Mouse (Mus musculus) liver, embryonic 13.5 days (tissue): ENCODE measurements around the gene Mettl7a2. TPM values are rescaled to one million over a fixed set of nuclear protein-coding genes. Genes with fewer than 3 reads are reported as not detected.
"Not testable (repeated sequence)": the region's sequence is repeated elsewhere in the genome, so short reads cannot be mapped to it uniquely, and the experiment has no call there.

Experiments
- ATAC-seq: fragments of 200-750 bp; cut with Nextera tagmentation; 2 replicates; pipeline ENCODE4 v1.8.0; 2017; ENCODE audit warnings: low read depth, mild to moderate bottlenecking, moderate number of reproducible peaks, moderate library complexity
- DNase-seq: peaks from one replicate; pipeline ENCODE4 v3.0.0; 2022
- H3K27ac ChIP-seq: fragments of 300-500 bp; sonication (generic); 2 replicates; pipeline ENCODE4 v1.5.1; 2015; ENCODE audit warnings: moderate library complexity, mild to moderate bottlenecking, inconsistent platforms
- H3K27me3 ChIP-seq: fragments of 300-500 bp; sonication (generic); 2 replicates; pipeline ENCODE4 v1.6.1; 2015; ENCODE audit warnings: mild to moderate bottlenecking, inconsistent platforms
- H3K36me3 ChIP-seq: fragments of 300-500 bp; sonication (generic); 2 replicates; pipeline ENCODE4 v1.6.1; 2015; ENCODE audit warnings: mild to moderate bottlenecking, inconsistent platforms
- H3K4me1 ChIP-seq: fragments of 300-500 bp; sonication (generic); replicated peaks from 2 replicates; pipeline ENCODE4 v1.6.1; 2015; ENCODE audit warnings: inconsistent platforms
- H3K4me2 ChIP-seq: fragments of 300-500 bp; sonication (generic); 2 replicates; pipeline ENCODE4 v1.6.1; 2015; ENCODE audit warnings: inconsistent platforms, mild to moderate bottlenecking, moderate library complexity
- H3K4me3 ChIP-seq: fragments of 300-500 bp; sonication (generic); replicated peaks from 2 replicates; pipeline ENCODE4 v1.5.1; 2015; ENCODE audit warnings: mild to moderate bottlenecking, inconsistent platforms
- H3K9ac ChIP-seq: fragments of 300-500 bp; sonication (generic); 2 replicates; pipeline ENCODE4 v1.6.1; 2015; ENCODE audit warnings: mild to moderate bottlenecking, inconsistent platforms
- H3K9me3 ChIP-seq: fragments of 300-500 bp; sonication (generic); replicated peaks from 2 replicates; pipeline ENCODE4 v1.6.1; 2016; ENCODE audit warnings: inconsistent platforms
- WGBS: fragments of 180-500 bp; shearing (Covaris S2); methylation state at CpG from one replicate; pipeline ENCODE4 v1.1.7; 2015; ENCODE audit not compliant: insufficient replicate concordance; 5-methylcytosine and 5-hydroxymethylcytosine counted together
- polyA plus RNA-seq: library from polyadenylated mRNA; unstranded; fragments of >200 nt; fragmentation: Nextera tagmentation; extraction: Ambion mirVana; gene quantifications from 2 replicates; pipeline ENCODE4 v1.2.1, GENCODE M21; 2015

Mettl7a2 gene
- polyA plus RNA-seq, 1 experiment from 2014 or later = not detected

- ATAC-seq, DNase-seq, H3K27ac ChIP-seq, H3K9me3 ChIP-seq, H3K4me3 ChIP-seq, H3K9ac ChIP-seq, H3K36me3 ChIP-seq, H3K27me3 ChIP-seq, H3K4me2 ChIP-seq, H3K4me1 ChIP-seq: not testable (repeated sequence)
- 71% methylated on average over 5 of the region's 5 CpGs for WGBS
These were observed 11.6 kb upstream of the Mettl7a2 start for GRCm38 (mm10) chr15:100341314-100341980.

- no peak overlapping the region for H3K4me2 ChIP-seq
- no peaks in the 10 kb centered on the region for H3K36me3 ChIP-seq
- no peak overlapping the region for H3K4me3 ChIP-seq
- no peak overlapping the region for H3K9ac ChIP-seq
- H3K27me3 ChIP-seq = no peaks in the 10 kb centered on the region
- DNase-seq (no peak), ATAC-seq (no peak)
- H3K27ac ChIP-seq = no peak overlapping the region
- peaks cover 15% of the 10 kb centered on the region; the same call in 1 of the 2 replicates for H3K4me1 ChIP-seq
- no peaks in the 10 kb centered on the region for H3K9me3 ChIP-seq
These were observed 7.5 kb upstream of the Mettl7a2 start for GRCm38 (mm10) chr15:100345484-100345883.

- no peak for DNase-seq
- H3K36me3 ChIP-seq = no peaks in the 10 kb centered on the region
- peak; percentile 76 for ATAC-seq
- H3K9ac ChIP-seq = no peak overlapping the region
- H3K9me3 ChIP-seq = no peaks in the 10 kb centered on the region
- 55% methylated on average over 14 of the region's 14 CpGs for WGBS
- peaks cover 15% of the 10 kb centered on the region; the same call in 1 of the 2 replicates for H3K4me1 ChIP-seq
- H3K4me3 ChIP-seq = no peak overlapping the region
- H3K27me3 ChIP-seq = no peaks in the 10 kb centered on the region
- peak overlapping the region; percentile 29; the same call in 1 of the 2 replicates for H3K27ac ChIP-seq
- no peak overlapping the region for H3K4me2 ChIP-seq
These were observed 6.2 kb upstream of the Mettl7a2 start for GRCm38 (mm10) chr15:100346761-100347160.

- DNase-seq = no peak
- peaks cover 15% of the 10 kb centered on the region; the same call in 1 of the 2 replicates for H3K4me1 ChIP-seq
- WGBS = 43% methylated on average over 2 of the region's 2 CpGs
- no peaks in the 10 kb centered on the region for H3K27me3 ChIP-seq
- ATAC-seq = 0 out of 2 replicates have a peak, but pooled peaks have one; percentile 20
- H3K9ac ChIP-seq = no peak overlapping the region
- no peaks in the 10 kb centered on the region for H3K9me3 ChIP-seq
- H3K4me3 ChIP-seq = no peak overlapping the region
- H3K4me2 ChIP-seq = no peak overlapping the region
- no peak overlapping the region for H3K27ac ChIP-seq
- no peaks in the 10 kb centered on the region for H3K36me3 ChIP-seq
These were observed 3.5 kb upstream of the Mettl7a2 start for GRCm38 (mm10) chr15:100349496-100349895.

- H3K9ac ChIP-seq = no peak overlapping the region
- H3K4me3 ChIP-seq = no peak overlapping the region
- DNase-seq (no peak), ATAC-seq (no peak)
- no peaks in the 10 kb centered on the region for H3K9me3 ChIP-seq
- H3K27ac ChIP-seq = no peak overlapping the region
- WGBS = 58% methylated on average over 6 of the region's 6 CpGs
- 0 out of 2 replicates have a peak, but pooled peaks cover 8% of the 10 kb centered on the region for H3K4me1 ChIP-seq
- no peak overlapping the region for H3K4me2 ChIP-seq
- H3K36me3 ChIP-seq = no peaks in the 10 kb centered on the region
- no peaks in the 10 kb centered on the region for H3K27me3 ChIP-seq
These were observed 1.4 kb upstream of the Mettl7a2 start for GRCm38 (mm10) chr15:100351501-100352060.

GRCm38 (mm10) chr15:100353399-100353798, 399 bp downstream of the Mettl7a2 start:
- not testable (repeated sequence) for H3K27ac ChIP-seq, H3K9me3 ChIP-seq, H3K9ac ChIP-seq, H3K4me3 ChIP-seq, H3K4me2 ChIP-seq, H3K27me3 ChIP-seq, H3K4me1 ChIP-seq, DNase-seq, H3K36me3 ChIP-seq, ATAC-seq
- 86% methylated on average over 19 of the region's 22 CpGs for WGBS

- no peaks in the 10 kb centered on the region for H3K9me3 ChIP-seq
- no peak for ATAC-seq
These were observed 2.9 kb downstream of the Mettl7a2 start for GRCm38 (mm10) chr15:100355876-100356275.

GRCm38 (mm10) chr15:100364242-100364641, 11.2 kb downstream of the Mettl7a2 start, which contains the start of gene Higd1c:
Gene Higd1c, plus strand, starts transcription at chr15:100364542.
- no peaks in the 10 kb centered on the region for H3K4me1 ChIP-seq
- no peak within 1 kb of the TSS for H3K27ac ChIP-seq
- no peak within 1 kb of the TSS for H3K9ac ChIP-seq
- 71% methylated on average over 7 of the region's 7 CpGs for WGBS
- H3K9me3 ChIP-seq = no peaks in the 10 kb centered on the region
- no peak for ATAC-seq
- H3K27me3 ChIP-seq = no peaks in the 10 kb centered on the region
- no peak within 1 kb of the TSS for H3K4me2 ChIP-seq
- no peaks in the 10 kb centered on the region for H3K36me3 ChIP-seq
- no peak within 1 kb of the TSS for H3K4me3 ChIP-seq
- DNase-seq = no peak

More at GRCm38 (mm10) chr15:100355876-100356275, 2.9 kb downstream of the Mettl7a2 start:
- Histone ChIP-seq H3K4me3 (no peak overlapping the region), H3K36me3 (no peaks in the 10 kb centered on the region), H3K4me1 (no peaks in the 10 kb centered on the region), H3K27ac (no peak overlapping the region), H3K9ac (no peak overlapping the region), H3K27me3 (no peaks in the 10 kb centered on the region), H3K4me2 (no peak overlapping the region)
- DNase-seq = no peak
- 53% methylated on average over 5 of the region's 5 CpGs for WGBS

- H3K27me3 ChIP-seq, H3K9ac ChIP-seq, ATAC-seq, H3K36me3 ChIP-seq, H3K4me3 ChIP-seq, DNase-seq, H3K9me3 ChIP-seq, H3K27ac ChIP-seq, H3K4me1 ChIP-seq, H3K4me2 ChIP-seq: not testable (repeated sequence)
- 72% methylated on average over 9 of the region's 9 CpGs for WGBS
These were observed 13.0 kb downstream of the Mettl7a2 start for GRCm38 (mm10) chr15:100365967-100366366.

- no peak overlapping the region for H3K4me3 ChIP-seq
- no peak overlapping the region for H3K9ac ChIP-seq
- no peak for ATAC-seq
- 64% methylated on average over 7 of the region's 7 CpGs for WGBS
- no peak for DNase-seq
- no peak overlapping the region for H3K4me2 ChIP-seq
- H3K27me3 ChIP-seq = no peaks in the 10 kb centered on the region
- H3K27ac ChIP-seq = no peak overlapping the region
- no peaks in the 10 kb centered on the region for H3K9me3 ChIP-seq
- no peaks in the 10 kb centered on the region for H3K36me3 ChIP-seq
- H3K4me1 ChIP-seq = no peaks in the 10 kb centered on the region
These were observed 14.1 kb downstream of the Mettl7a2 start for GRCm38 (mm10) chr15:100367119-100367518.

GRCm38 (mm10) chr15:100375066-100375465, 22.1 kb downstream of the Mettl7a2 start:
- ATAC-seq = no peak
- no peaks in the 10 kb centered on the region for H3K27me3 ChIP-seq
- peak; percentile 51 for DNase-seq
- H3K4me3 ChIP-seq = no peak overlapping the region
- H3K36me3 ChIP-seq = no peaks in the 10 kb centered on the region
- no peaks in the 10 kb centered on the region for H3K9me3 ChIP-seq
- no peak overlapping the region for H3K27ac ChIP-seq
- H3K4me1 ChIP-seq = peaks cover 4% of the 10 kb centered on the region; the same call in 1 of the 2 replicates
- no peak overlapping the region for H3K4me2 ChIP-seq
- WGBS = 22% methylated on average over 5 of the region's 5 CpGs
- H3K9ac ChIP-seq = no peak overlapping the region
